Mouse (Mus musculus): ENCODE data around the gene Il12rb1.

DNA sequence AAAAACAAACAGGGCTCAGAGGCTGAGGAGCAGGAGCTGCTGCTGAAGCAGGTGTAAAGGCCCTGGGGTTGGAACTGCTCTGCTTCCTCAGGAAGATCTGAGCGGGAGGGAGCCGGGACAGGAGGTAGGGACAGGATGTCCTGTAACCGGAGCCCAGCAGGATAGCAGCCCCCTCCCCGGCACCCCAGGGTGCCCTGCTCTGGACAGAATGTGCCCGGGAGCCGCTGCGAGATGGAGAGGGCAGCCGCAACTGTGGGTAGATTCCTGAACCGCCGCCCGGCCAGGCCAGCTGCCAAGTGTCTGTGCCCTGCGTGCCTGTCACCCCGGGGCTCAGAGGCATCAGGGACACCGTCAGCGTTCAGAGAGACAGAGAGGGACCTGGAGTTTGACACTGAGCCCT is 25.3 kb downstream of the Il12rb1 start:
- TF ChIP-seq CTCF (conservative IDR thresholded peaks at IDR 0.05; ENCODE audit: low read length) (no peak), NANOG (IDR thresholded peaks at IDR 0.05; ENCODE audit: borderline replicate concordance, low read length) (no peak)

All from E14TG2a.4 (cell line).